Mouse (Mus musculus): ENCODE data around the gene Tmem258. TPM values are rescaled to one million over a fixed set of nuclear protein-coding genes. Genes with fewer than 3 reads are reported as not detected.

The Tmem258 gene
- polyA plus RNA-seq, 1 experiment, result 329 TPM

GRCm38 (mm10) chr19:10231871-10232270 lies 28.1 kb downstream of the Tmem258 start:
- no peak overlapping the region for H3K4me3 ChIP-seq (ENCODE audit: control insufficient read depth, low read depth, low read length)

DNA sequence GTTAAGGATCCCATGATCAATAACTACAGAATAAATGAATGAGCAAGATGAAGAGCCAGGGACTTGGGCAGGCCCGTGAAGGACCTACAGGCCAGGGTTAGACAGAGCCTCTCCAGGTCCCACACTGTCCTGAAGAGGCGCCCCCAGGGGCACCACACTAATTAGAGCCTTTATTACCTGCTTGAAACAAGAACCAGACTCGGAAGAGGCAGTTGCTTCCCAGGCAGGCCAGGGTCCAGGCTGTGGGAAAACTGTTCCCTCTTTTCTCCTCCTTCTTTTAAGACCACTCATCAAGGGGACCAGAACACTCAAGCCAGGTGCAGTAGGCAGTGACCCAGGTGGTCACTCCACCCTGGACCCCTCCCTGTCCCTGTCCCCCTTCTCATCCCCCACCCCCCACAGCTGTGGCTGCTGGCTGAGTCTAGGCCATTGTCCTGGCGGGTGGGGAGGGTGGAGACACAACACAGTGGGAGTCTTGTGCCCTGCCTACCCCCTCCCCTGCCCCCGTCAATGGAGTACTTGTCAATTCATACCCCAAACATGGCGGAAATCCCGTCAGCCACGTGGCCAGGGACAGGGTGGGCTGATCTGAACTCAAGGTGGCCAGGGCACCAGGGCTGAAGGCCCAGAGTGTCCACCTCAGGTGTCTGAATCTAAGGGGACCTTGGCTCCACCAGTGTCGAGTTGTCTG lies 28.7 kb downstream of the Tmem258 start:
- Histone ChIP-seq H3K27ac (ENCODE audit: control insufficient read depth, insufficient read depth, low read depth, low read length) (no peak overlapping the region), H3K4me3 (ENCODE audit: control insufficient read depth, low read depth, low read length) (no peak overlapping the region), H3K27me3 (ENCODE audit: control insufficient read depth, insufficient read depth, low read length) (no peaks in the 10 kb centered on the region), H3K36me3 (ENCODE audit: control insufficient read depth, insufficient read depth, low read length) (no peaks in the 10 kb centered on the region), H3K4me1 (ENCODE audit: control insufficient read depth, insufficient read depth, low read length) (no peaks in the 10 kb centered on the region)
- TF ChIP-seq POLR2A (IDR thresholded peaks at IDR 0.05; ENCODE audit: control insufficient read depth, low read depth, low read length) (no peak), CTCF (IDR thresholded peaks at IDR 0.05; ENCODE audit: control insufficient read depth, insufficient read depth, insufficient replicate concordance, low read depth, low read length) (no peak)

More at GRCm38 (mm10) chr19:10231871-10232270, 28.1 kb downstream of the Tmem258 start:
- H3K36me3 ChIP-seq (ENCODE audit: control insufficient read depth, insufficient read depth, low read length), result no peaks in the 10 kb centered on the region
- H3K4me1 ChIP-seq (ENCODE audit: control insufficient read depth, insufficient read depth, low read length), result no peaks in the 10 kb centered on the region
- H3K27me3 ChIP-seq (ENCODE audit: control insufficient read depth, insufficient read depth, low read length), result no peaks in the 10 kb centered on the region
- H3K27ac ChIP-seq (ENCODE audit: control insufficient read depth, insufficient read depth, low read depth, low read length), result no peak overlapping the region
- no peak for TF ChIP-seq CTCF (IDR thresholded peaks at IDR 0.05; ENCODE audit: control insufficient read depth, insufficient read depth, insufficient replicate concordance, low read depth, low read length)
- TF ChIP-seq POLR2A (IDR thresholded peaks at IDR 0.05; ENCODE audit: control insufficient read depth, low read depth, low read length), result no peak

DNA sequence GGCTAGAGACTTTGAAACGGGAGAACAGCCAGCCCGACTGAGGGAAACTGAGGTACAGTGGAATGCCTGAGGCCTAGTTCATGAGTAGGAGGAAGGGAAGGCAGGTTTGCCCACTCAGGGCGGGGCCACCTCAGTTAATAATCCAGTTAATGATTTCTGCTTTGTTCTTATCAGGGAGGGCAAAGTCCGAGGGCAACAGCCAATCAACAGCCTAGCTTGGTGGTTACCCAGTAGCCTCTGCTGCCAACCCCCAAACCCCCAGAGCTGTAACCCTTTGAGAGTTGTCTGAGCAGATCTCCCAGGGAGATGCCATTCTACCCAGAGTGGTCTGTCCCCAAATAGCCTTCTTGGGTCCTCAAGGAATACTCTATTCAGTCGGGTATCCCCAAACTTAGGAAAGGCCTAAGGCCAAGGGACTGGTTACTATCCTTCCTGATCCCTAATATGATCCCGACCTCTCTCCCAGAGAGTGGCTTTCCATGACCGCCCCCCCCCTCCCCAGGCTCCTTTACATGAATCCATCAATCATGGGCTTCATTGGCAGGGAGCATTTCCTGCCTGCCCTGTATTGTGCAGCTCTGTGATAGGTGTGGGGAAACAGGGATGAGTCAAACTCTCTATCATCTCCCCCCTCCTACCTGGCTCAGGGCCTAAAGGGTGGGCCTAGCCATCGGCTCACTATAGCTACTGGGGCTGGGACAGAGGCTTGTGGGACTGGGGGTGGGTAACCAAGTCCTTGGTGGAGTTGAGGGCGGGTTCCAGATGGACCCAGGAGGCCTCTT lies 32.2 kb downstream of the Tmem258 start:
- Histone ChIP-seq H3K4me1 (ENCODE audit: control insufficient read depth, insufficient read depth, low read length) (peaks cover 9% of the 10 kb centered on the region), H3K4me3 (ENCODE audit: control insufficient read depth, low read depth, low read length) (no peak overlapping the region), H3K27me3 (ENCODE audit: control insufficient read depth, insufficient read depth, low read length) (no peaks in the 10 kb centered on the region), H3K27ac (ENCODE audit: control insufficient read depth, insufficient read depth, low read depth, low read length) (no peak overlapping the region), H3K36me3 (ENCODE audit: control insufficient read depth, insufficient read depth, low read length) (no peaks in the 10 kb centered on the region)
- no peak for TF ChIP-seq CTCF (IDR thresholded peaks at IDR 0.05; ENCODE audit: control insufficient read depth, insufficient read depth, insufficient replicate concordance, low read depth, low read length)
- TF ChIP-seq POLR2A (IDR thresholded peaks at IDR 0.05; ENCODE audit: control insufficient read depth, low read depth, low read length), result no peak

DNA sequence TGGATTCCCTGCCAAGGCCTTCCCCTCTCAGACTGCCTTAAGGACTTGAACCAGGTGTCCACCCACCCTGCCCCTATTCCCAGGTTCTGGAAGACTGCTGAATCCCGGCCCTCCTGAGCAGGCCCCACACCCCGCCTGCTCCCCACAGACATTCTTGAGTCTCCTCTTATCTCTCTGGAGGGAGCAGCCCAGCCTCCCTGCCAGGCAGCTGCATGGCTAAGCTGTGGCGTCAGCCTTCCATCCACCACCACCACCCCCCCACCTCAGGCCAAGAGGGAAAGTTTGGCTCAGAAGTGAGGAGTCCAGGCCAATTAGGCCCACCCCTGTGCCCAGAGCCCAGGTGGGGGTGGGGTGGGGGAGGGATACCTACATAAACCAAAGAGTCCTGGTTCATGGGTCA lies 34.7 kb downstream of the Tmem258 start:
- H3K27ac ChIP-seq (ENCODE audit: control insufficient read depth, insufficient read depth, low read depth, low read length), result no peak overlapping the region

DNA sequence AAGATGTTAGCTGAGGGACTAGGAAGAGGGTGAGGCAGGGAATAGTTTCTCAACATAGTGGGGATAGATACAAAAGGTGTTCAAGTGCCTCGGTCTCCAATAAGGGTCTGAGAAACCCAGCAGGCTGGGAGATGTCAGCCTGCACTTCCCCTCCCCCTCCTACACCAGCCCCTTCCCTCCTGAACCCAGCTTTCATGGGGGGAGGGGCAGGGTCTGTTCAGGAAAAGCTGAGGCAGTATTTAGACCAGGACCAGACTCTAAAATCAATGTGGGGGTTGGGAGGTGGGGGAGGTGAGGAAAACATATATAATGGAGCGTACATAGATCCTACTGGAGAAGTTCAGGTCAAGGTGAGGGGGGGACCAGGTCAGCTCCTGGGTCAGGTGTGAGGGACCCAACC lies 35.6 kb downstream of the Tmem258 start:
- H3K4me1 ChIP-seq (ENCODE audit: control insufficient read depth, insufficient read depth, low read length), result peaks cover 9% of the 10 kb centered on the region
- no peaks in the 10 kb centered on the region for H3K36me3 ChIP-seq (ENCODE audit: control insufficient read depth, insufficient read depth, low read length)
- no peaks in the 10 kb centered on the region for H3K27me3 ChIP-seq (ENCODE audit: control insufficient read depth, insufficient read depth, low read length)
- H3K27ac ChIP-seq (ENCODE audit: control insufficient read depth, insufficient read depth, low read depth, low read length), result no peak overlapping the region
- TF ChIP-seq CTCF (IDR thresholded peaks at IDR 0.05; ENCODE audit: control insufficient read depth, insufficient read depth, insufficient replicate concordance, low read depth, low read length) (no peak), POLR2A (IDR thresholded peaks at IDR 0.05; ENCODE audit: control insufficient read depth, low read depth, low read length) (no peak)
- H3K4me3 ChIP-seq (ENCODE audit: control insufficient read depth, low read depth, low read length), result no peak overlapping the region

More for the DNA sequence above, 34.7 kb downstream of the Tmem258 start:
- H3K4me3 ChIP-seq (ENCODE audit: control insufficient read depth, low read depth, low read length), result no peak overlapping the region
- no peaks in the 10 kb centered on the region for H3K36me3 ChIP-seq (ENCODE audit: control insufficient read depth, insufficient read depth, low read length)
- H3K27me3 ChIP-seq (ENCODE audit: control insufficient read depth, insufficient read depth, low read length), result no peaks in the 10 kb centered on the region
- H3K4me1 ChIP-seq (ENCODE audit: control insufficient read depth, insufficient read depth, low read length), result peaks cover 9% of the 10 kb centered on the region
- TF ChIP-seq CTCF (IDR thresholded peaks at IDR 0.05; ENCODE audit: control insufficient read depth, insufficient read depth, insufficient replicate concordance, low read depth, low read length) (no peak), POLR2A (IDR thresholded peaks at IDR 0.05; ENCODE audit: control insufficient read depth, low read depth, low read length) (no peak)

- H3K27ac ChIP-seq (ENCODE audit: control insufficient read depth, insufficient read depth, low read depth, low read length), result no peak overlapping the region; the same call in 1 of the 2 replicates
Measured at GRCm38 (mm10) chr19:10239975-10240653, 36.3 kb downstream of the Tmem258 start.

More at GRCm38 (mm10) chr19:10239975-10240653, 36.3 kb downstream of the Tmem258 start:
- H3K27me3 ChIP-seq (ENCODE audit: control insufficient read depth, insufficient read depth, low read length), result no peaks in the 10 kb centered on the region
- peak overlapping the region; percentile 87 for H3K4me3 ChIP-seq (ENCODE audit: control insufficient read depth, low read depth, low read length)
- H3K4me1 ChIP-seq (ENCODE audit: control insufficient read depth, insufficient read depth, low read length), result peaks cover 9% of the 10 kb centered on the region
- H3K36me3 ChIP-seq (ENCODE audit: control insufficient read depth, insufficient read depth, low read length), result no peaks in the 10 kb centered on the region
- TF ChIP-seq CTCF (IDR thresholded peaks at IDR 0.05; ENCODE audit: control insufficient read depth, insufficient read depth, insufficient replicate concordance, low read depth, low read length) (no peak), POLR2A (IDR thresholded peaks at IDR 0.05; ENCODE audit: control insufficient read depth, low read depth, low read length) (0 out of 2 replicates have a peak, but pooled peaks have one; percentile 30)

All from testis, adult 2 months (tissue).